26 mouse cellular contexts compared by ENCODE assay signal in the genomic region with DNA sequence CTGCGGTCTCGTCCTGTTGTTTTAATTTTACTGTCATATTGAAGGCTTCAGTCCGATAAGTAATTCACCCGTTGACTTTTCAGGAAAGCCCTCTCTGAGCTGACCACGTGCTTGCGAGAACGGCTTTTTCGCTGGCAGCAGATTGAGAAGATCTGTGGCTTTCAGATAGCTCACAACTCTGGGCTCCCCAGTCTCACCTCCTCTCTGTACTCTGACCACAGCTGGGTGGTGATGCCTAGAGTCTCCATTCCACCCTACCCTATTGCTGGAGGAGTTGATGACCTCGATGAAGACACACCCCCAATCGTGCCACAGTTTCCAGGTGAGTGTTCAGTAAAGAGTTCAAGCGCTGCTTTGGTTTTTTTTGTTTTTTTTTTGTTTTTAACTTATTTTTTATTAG.
DNase-seq lines count a peak whose midpoint lies in the region; ATAC-seq lines count a peak whose summit lies in the region.
"Had no signal": no experiment of that assay in that cellular context is flagged by ENCODE, and none has a peak within 500 bp of the region (broad histone marks: within the 10 kb centered on the region; RNA-seq: fewer than 3 reads in every experiment).

No protein-coding gene starts in this region.

- intact Hi-C loops in heart, postnatal 25 days (cut with DNase I), result loop anchor here (5.0 kb wide), 2 partner anchors 113 to 183 kb away; a partner anchor contains a TSS

- no peaks in the 10 kb centered on the region for H3K9me3 ChIP-seq in liver, embryonic 11.5 days (ENCODE audit: control insufficient read depth, low read length)
- no peaks in the 10 kb centered on the region for H3K9me3 ChIP-seq in forebrain, embryonic 14.5 days (replicated peaks; ENCODE audit: control insufficient read depth, low read length)
- H3K9me3 ChIP-seq: embryonic facial prominence, embryonic 10.5 days; embryonic facial prominence, embryonic 13.5 days; forebrain, embryonic 12.5 days had no signal

- ATAC-seq in liver, embryonic 11.5 days (replicated peaks; ENCODE audit: low FRiP score), result 0 out of 2 replicates have a peak, but pooled peaks have one; percentile 36
- ATAC-seq in common myeloid progenitor, adult 5-6 weeks (replicated peaks; ENCODE audit: low read depth, poor library complexity, severe bottlenecking), result peak; percentile 38
- ATAC-seq in megakaryocyte-erythroid progenitor cell, adult 5-6 weeks (replicated peaks; ENCODE audit: low FRiP score, low TSS enrichment, poor library complexity, severe bottlenecking), result peak; percentile 86
- ATAC-seq in forebrain, embryonic 14.5 days, result no peak
- ATAC-seq: CD4-positive, CD25-positive, alpha-beta regulatory T cell, adult 4 months; forebrain, embryonic 16.5 days had no signal

- H3K4me1 ChIP-seq in liver, embryonic 11.5 days (replicated peaks; ENCODE audit: control insufficient read depth, insufficient read depth, low read length), result no peaks in the 10 kb centered on the region
- no peaks in the 10 kb centered on the region for H3K4me1 ChIP-seq in forebrain, embryonic 14.5 days (ENCODE audit: control insufficient read depth, insufficient read depth, low read length)
- H3K4me1 ChIP-seq: embryonic facial prominence, embryonic 13.5 days had no signal

- no peak for DNase-seq in liver, embryonic 11.5 days (ENCODE audit: low spot score)
- no peak for DNase-seq in liver
- DNase-seq in forebrain, embryonic 14.5 days (ENCODE audit: low spot score), result no peak
- DNase-seq in heart, postnatal 25 days (ENCODE audit: low spot score), result no peak
- DNase-seq: adrenal gland, adult 2 months; adrenal gland, postnatal 14 days; B cell, adult 2 months; cerebellum, adult 11 months; cerebellum, adult 2 months; cerebellum, adult 9-11 months; cerebellum, postnatal 25 days; embryo, embryonic 11 days; gastrocnemius, adult 2 months; gastrocnemius, postnatal 14 days; heart, adult 11 months; heart, postnatal 4 days had no signal

- no peaks in the 10 kb centered on the region for H3K36me3 ChIP-seq in liver, embryonic 11.5 days (ENCODE audit: control insufficient read depth, insufficient read depth, low read length)
- peaks cover 3% of the 10 kb centered on the region; the same call in 1 of the 2 replicates for H3K36me3 ChIP-seq in forebrain, embryonic 14.5 days (ENCODE audit: control insufficient read depth, insufficient read depth, low read length)
- H3K36me3 ChIP-seq: forebrain, embryonic 12.5 days had no signal

- no peaks in the 10 kb centered on the region for H3K27me3 ChIP-seq in liver, embryonic 11.5 days (replicated peaks; ENCODE audit: control insufficient read depth, insufficient read depth, low read length)
- H3K27me3 ChIP-seq in forebrain, embryonic 14.5 days (replicated peaks; ENCODE audit: control insufficient read depth, insufficient read depth, low read length), result no peaks in the 10 kb centered on the region
- H3K27me3 ChIP-seq: embryonic facial prominence, embryonic 13.5 days; forebrain, embryonic 12.5 days had no signal

- H3K9ac ChIP-seq in liver, embryonic 11.5 days (ENCODE audit: low read depth, low read length), result no peak overlapping the region
- H3K9ac ChIP-seq in forebrain, embryonic 14.5 days (ENCODE audit: low read length), result no peak overlapping the region
- H3K9ac ChIP-seq: embryonic facial prominence, embryonic 13.5 days; forebrain, embryonic 12.5 days; hindbrain, embryonic 14.5 days had no signal

- WGBS in liver, embryonic 11.5 days, result 76% methylated on average over 11 of the region's 11 CpGs
- 90% methylated on average over 11 of the region's 11 CpGs for WGBS in forebrain, embryonic 14.5 days

- H3K4me3 ChIP-seq in liver, embryonic 11.5 days (ENCODE audit: low read depth, low read length), result no peak overlapping the region
- H3K4me3 ChIP-seq in forebrain, embryonic 14.5 days (ENCODE audit: low read depth, low read length), result no peak overlapping the region
- H3K4me3 ChIP-seq: embryonic facial prominence, embryonic 10.5 days; embryonic facial prominence, embryonic 13.5 days; erythroblast, embryonic 14.5 days; forebrain, embryonic 12.5 days; gastrocnemius, adult 2 months had no signal

- H3K4me2 ChIP-seq in liver, embryonic 11.5 days, result no peak overlapping the region
- H3K4me2 ChIP-seq in forebrain, embryonic 14.5 days (ENCODE audit: low read length), result no peak overlapping the region
- H3K4me2 ChIP-seq: embryonic facial prominence, embryonic 13.5 days; forebrain, embryonic 12.5 days; heart, embryonic 11.5 days; hindbrain, embryonic 14.5 days had no signal

- H3K27ac ChIP-seq in liver, embryonic 11.5 days (ENCODE audit: low read depth, low read length), result no peak overlapping the region
- H3K27ac ChIP-seq in forebrain, embryonic 14.5 days (ENCODE audit: low read depth, low read length), result no peak overlapping the region
- H3K27ac ChIP-seq: embryonic facial prominence, embryonic 10.5 days; embryonic facial prominence, embryonic 13.5 days; forebrain, embryonic 12.5 days; gastrocnemius, adult 2 months; hindbrain, embryonic 14.5 days had no signal
